Mouse (Mus musculus): ENCODE data around the gene Fam208b.
"Not testable (repeated sequence)": the region's sequence is repeated elsewhere in the genome, so short reads cannot be mapped to it uniquely, and the experiment has no call there.

Fam208b gene

DNA sequence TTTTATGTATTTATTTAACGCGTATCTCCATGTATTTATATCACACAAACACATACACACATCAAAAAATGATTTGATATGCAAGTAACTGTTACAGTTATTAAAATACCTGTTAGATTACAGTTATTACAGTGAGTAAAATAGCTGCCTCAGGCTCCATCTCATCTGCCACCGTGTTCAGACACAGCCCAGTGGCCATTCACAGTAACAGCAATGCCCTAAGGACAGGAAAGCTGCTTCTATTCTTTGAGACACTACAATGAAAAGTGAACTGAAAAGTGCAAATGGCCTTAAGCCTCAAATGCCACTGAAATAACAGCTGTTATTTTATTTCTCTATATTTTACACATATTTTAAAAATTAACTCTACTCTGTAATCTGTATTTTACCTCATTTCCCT is 20.1 kb downstream of the Fam208b start:
- intact Hi-C loops (cut with DNase I) = no loop called here

- intact Hi-C loops (cut with DNase I) = no loop called here
Measured at GRCm38 (mm10) chr13:3563953-3564352, 47.0 kb downstream of the Fam208b start.

GRCm38 (mm10) chr13:3563130-3563529 is 47.8 kb downstream of the Fam208b start:
- intact Hi-C loops (cut with DNase I) = no loop called here

GRCm38 (mm10) chr13:3547856-3548255 is 63.1 kb downstream of the Fam208b start:
- intact Hi-C loops (cut with DNase I) = no loop called here

GRCm38 (mm10) chr13:3547410-3547809 is 63.5 kb downstream of the Fam208b start:
- intact Hi-C loops (cut with DNase I) = no loop called here

DNA sequence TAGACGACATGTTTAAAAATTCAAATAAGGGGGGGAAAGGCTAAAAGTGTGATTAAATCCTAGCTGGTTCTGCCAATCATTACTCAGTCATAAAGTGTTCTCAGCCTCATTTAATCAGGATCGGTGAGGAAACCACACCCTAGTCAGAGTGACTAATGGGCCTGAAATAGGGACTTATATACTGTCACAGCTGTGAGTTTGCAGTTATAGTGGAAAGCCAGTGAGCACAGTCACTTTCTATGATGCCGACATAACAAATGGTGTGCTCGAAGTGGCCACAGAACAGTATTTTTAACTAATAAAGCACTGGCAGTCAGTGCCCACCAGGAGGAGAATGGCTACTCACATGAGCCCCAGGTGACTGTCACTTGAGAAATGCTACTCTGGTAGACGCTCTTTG is 66.0 kb downstream of the Fam208b start:
- intact Hi-C loops (cut with DNase I) = loop anchor here (5.0 kb wide), 1 partner anchor 107 kb away; no protein-coding TSS in a partner anchor

- intact Hi-C loops (cut with DNase I) = loop anchor here (5.0 kb wide), 1 partner anchor 108 kb away; no protein-coding TSS in a partner anchor
Measured at GRCm38 (mm10) chr13:3544077-3544874, 66.6 kb downstream of the Fam208b start.

- intact Hi-C loops (cut with DNase I) = loop anchor here (5.0 kb wide), 1 partner anchor 111 kb away; no protein-coding TSS in a partner anchor
Measured at GRCm38 (mm10) chr13:3541159-3541782, 69.6 kb downstream of the Fam208b start.

GRCm38 (mm10) chr13:3540166-3540565 is 70.7 kb downstream of the Fam208b start:
- intact Hi-C loops (cut with DNase I) = loop anchor here (5.0 kb wide), 1 partner anchor 112 kb away; no protein-coding TSS in a partner anchor

DNA sequence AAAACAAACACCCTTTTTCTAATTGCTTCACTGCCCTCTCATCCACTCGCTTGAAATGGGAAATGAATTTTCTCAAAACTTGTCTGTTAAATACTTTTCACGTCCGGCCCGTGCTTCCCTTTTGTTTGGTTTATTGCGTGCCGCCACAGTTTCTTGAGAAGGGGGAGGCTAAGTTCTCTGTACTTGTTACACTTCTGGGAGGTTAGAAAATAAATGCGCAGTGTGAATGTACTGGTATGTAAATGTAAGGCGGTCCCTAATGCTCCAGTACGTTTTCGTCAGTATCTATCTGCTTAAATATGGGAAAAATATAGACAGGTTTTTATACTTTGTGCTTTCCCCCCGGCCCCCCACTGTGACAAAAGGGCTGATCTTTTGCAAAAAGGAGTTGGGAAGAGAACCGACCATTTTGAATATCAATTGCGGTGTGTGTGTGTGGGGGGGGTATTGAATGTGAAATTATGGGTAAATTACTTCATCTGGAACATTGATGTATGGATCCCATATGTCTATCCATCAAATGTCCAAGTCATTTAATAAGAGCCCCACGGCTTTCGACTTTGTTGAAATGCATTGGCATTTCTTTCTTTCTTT is 71.8 kb downstream of the Fam208b start:
- intact Hi-C loops (cut with DNase I) = loop anchor here (5.0 kb wide), 1 partner anchor 73 kb away; the partner anchor contains the start of gene Fam208b

DNA sequence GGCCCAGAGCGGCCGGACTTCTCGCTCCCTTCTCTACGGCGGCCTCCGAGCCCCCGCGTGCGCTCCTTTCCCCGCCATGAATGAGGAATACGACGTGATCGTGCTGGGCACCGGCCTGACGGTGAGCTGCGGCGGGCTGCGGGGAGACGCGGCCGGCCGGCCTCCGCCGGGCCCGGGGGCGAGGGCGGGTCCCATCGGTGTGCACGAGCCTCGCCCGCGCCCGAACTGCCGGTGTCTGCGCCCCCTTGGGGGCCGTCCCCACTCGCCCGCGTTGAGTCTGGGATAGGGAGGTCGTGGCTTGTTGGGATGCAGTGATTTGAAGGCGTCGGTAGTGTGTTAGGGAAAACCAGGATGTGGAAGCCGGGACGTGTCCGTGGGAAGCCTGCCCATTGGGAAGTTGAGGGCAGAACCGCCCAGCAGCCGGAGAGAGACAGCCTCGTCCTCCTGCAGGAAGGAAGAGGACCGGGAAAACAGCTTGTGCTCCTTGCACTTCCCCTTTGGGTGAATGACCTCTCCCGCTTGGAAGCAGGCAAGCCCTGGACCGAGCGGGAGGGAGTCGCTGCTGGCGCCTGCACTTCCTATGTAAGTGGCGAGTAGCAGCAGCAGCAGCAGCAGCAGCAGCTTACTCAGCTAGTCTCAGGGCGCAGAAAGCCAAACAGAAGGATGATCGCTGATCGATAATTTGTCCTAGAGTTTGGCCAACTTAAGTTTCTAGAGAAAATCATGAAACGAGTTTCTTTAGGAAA is 72.5 kb downstream of the Fam208b start:
- intact Hi-C loops (cut with DNase I) = loop anchor here (5.0 kb wide), 1 partner anchor 74 kb away; the partner anchor contains the start of gene Fam208b

DNA sequence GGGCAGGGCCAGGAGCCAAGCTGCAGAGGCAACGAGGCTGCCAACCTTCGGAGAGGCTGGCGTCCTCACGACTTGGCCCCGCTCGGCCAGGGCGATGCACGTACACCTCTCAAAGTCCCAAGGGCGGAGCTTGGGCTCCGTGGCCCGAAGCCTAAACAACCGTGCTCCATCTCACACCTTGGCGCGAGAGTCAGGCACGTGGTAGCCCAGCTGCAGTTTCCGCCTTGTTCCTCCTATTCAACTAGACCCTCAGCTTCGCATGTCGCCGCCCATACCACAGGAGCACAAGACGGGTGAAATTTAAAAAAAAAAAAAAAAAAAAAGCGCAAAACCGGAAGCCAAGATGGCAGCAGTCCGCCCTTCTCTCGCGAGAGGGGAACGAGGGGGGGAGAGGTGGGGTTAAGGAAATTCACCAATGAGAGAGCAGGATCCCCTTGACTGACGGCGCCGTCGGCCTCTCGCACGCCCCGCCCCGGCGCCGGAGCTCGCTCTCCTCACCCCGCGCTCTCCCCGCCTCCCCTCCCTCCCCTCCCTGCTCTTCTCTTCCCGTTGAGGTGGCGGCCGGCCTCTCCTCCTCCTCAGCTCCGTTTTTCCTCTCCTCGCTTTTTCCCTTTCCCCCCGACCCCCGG is 73.2 kb downstream of the Fam208b start, which contains the start of gene Gdi2:
TSS of gene Gdi2 (plus strand) at position 470 of the 629 bp plus-strand sequence.
- intact Hi-C loops (cut with DNase I) = loop anchor here (5.0 kb wide), 1 partner anchor 75 kb away; the partner anchor contains the start of gene Fam208b

- intact Hi-C loops (cut with DNase I) = no loop called here
Measured at GRCm38 (mm10) chr13:3534146-3534545, 76.8 kb downstream of the Fam208b start.

GRCm38 (mm10) chr13:3532451-3532850 is 78.5 kb downstream of the Fam208b start:
- intact Hi-C loops (cut with DNase I) = no loop called here

DNA sequence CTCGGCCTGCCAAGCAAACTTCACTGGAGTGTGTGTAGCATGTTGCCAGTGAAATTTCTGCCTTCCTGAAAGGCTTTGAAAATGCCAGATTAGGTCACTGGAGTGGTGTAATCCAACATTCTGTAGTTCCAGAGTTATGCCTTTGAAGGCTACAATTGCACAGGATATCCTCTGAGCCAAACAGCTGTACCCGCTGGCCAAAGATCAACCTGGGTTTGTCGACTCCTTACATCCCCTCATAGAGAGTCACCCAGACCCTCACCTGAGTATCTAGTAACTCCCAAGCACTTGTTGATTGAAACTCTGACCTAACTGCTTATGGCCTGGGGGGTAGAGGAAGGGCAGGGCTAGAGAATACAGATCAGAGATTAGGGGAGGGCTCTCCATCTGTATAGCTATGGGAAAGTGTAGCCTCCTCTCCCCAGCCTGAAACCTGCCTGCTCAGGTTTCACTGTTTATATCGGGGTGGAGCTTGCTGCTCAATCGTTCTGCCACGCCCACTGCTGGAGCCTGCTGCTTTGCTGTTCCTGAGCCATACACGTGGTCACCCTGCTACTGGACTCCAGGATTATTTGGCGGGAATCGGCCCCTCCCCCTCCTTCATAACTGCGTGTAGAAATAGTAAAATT is 79.1 kb downstream of the Fam208b start:
- intact Hi-C loops (cut with DNase I) = no loop called here

GRCm38 (mm10) chr13:3531176-3531575 is 79.7 kb downstream of the Fam208b start:
- intact Hi-C loops (cut with DNase I) = not testable (repeated sequence)

DNA sequence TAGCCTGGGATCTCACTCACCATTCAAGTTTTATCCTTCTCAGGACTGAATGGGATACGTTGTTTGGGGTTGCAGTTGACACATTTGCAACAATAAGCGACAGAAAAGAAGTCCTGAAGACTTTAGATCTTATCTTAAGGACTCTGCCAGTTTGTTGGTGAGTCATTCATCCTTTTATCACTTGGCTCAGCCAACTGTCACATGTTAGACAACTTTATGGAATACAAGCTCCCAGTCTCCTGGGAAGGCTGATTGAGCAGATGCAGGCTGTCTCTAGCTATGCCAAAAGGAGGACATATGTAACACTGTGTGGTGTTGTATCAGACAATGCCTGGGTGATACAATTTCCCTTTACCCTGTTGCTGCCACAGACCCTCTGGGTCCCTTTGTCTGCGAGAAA is 80.5 kb downstream of the Fam208b start:
- intact Hi-C loops (cut with DNase I) = no loop called here

GRCm38 (mm10) chr13:3526328-3526727 is 84.6 kb downstream of the Fam208b start:
- intact Hi-C loops (cut with DNase I) = no loop called here

DNA sequence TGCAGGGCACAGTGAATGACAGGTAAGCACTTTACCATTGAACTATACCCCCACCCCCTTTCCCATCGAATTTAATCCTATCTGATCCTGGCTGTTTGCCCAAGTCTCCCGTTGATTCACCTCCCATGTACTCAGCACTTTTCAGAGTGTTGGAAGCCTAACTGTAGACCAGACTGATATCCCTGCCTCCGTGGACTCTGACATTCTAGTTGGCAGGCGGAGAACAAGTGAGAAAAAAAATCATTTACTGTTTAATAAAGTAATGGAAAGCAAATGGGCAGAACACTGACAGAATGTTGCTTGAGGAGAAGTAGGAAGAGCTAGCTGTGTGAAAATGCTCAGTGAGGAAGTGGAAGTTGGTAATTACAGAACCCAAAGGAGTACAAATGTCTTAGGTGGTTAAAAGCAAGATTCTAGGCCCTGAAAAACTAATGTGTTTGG is 85.3 kb downstream of the Fam208b start:
- intact Hi-C loops (cut with DNase I) = no loop called here

DNA sequence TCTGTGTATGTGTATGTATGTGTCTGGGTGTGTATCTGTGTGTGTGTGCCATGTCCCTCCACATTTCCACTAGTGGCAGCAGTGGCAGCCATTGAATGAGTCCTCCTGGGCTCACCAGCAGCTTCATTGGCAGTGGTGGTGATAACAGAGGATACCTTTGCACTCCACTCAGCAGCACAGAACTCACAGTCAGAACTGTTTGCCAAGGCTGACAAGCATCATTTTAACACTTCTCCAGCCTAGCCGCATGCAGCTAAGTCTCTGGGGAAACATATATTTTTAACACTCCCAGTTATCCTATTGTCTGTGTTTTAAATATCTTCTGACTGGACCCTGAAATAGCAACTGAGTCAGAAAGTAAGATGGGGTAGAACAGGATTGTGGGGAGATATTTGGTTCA is 87.0 kb downstream of the Fam208b start:
- intact Hi-C loops (cut with DNase I) = no loop called here
